ENCODE assay signal across 28 mouse cellular contexts in genomic region chr3:89221167-89221566, GRCm38 (mm10). TPM values are rescaled to one million over a fixed set of nuclear protein-coding genes. Genes with fewer than 3 reads are reported as not detected.
DNase-seq lines count a peak whose midpoint lies in the region; ATAC-seq and TF ChIP-seq lines count a peak whose summit lies in the region.
"Had no signal": no experiment of that assay in that cellular context is flagged by ENCODE, and none has a peak within 500 bp of the region (broad histone marks: within the 10 kb centered on the region; RNA-seq: fewer than 3 reads in every experiment).

No protein-coding gene starts in this region.

- peak overlapping the region; percentile 22; the same call in 1 of the 2 replicates for H3K27ac ChIP-seq in forebrain, embryonic 10.5 days
- no peak overlapping the region for H3K27ac ChIP-seq in forebrain, postnatal 0 days (ENCODE audit: low read depth, low read length)
- peak overlapping the region; percentile 18; the same call in 1 of the 2 replicates for H3K27ac ChIP-seq in hindbrain, embryonic 13.5 days
- H3K27ac ChIP-seq in hindbrain, postnatal 0 days = no peak overlapping the region
- 0 out of 2 replicates have a peak overlapping the region, but pooled peaks have one; percentile 8 for H3K27ac ChIP-seq in midbrain, embryonic 15.5 days
- no peak overlapping the region for H3K27ac ChIP-seq in midbrain, embryonic 16.5 days (ENCODE audit: low read length)
- 0 out of 2 replicates have a peak overlapping the region, but pooled peaks have one; percentile 18 for H3K27ac ChIP-seq in neural tube, embryonic 15.5 days (replicated peaks)
- H3K27ac ChIP-seq: heart, adult 2 months; heart, embryonic 13.5 days; hindbrain, embryonic 15.5 days; limb, embryonic 15.5 days; liver, embryonic 14.5 days; neural tube, embryonic 12.5 days had no signal

- DNase-seq in forebrain, embryonic 10.5 days (ENCODE audit: extremely low spot score, low spot score) = no peak
- no peak for DNase-seq in forebrain, postnatal 0 days
- DNase-seq in hindbrain, postnatal 0 days (ENCODE audit: low spot score) = no peak
- DNase-seq in urinary bladder, postnatal 14 days (ENCODE audit: low spot score) = no peak
- DNase-seq: adrenal gland, postnatal 10 days; cerebellum, adult 2 months; cerebellum, postnatal 36 days; gastrocnemius, postnatal 36 days; heart, adult 2 months; heart, postnatal 14 days; kidney, adult 9 months; kidney, postnatal 25 days; layer of hippocampus, postnatal 36 days; lung, embryonic 14.5 days; right cerebral cortex, adult 18-20 months; thymus, adult 18-20 months; thymus, postnatal 4 days had no signal

- no peak overlapping the region for H3K4me2 ChIP-seq in forebrain, postnatal 0 days (ENCODE audit: low read depth)
- no peak overlapping the region for H3K4me2 ChIP-seq in hindbrain, embryonic 13.5 days
- H3K4me2 ChIP-seq in hindbrain, postnatal 0 days (ENCODE audit: low read depth, low read length) = no peak overlapping the region
- no peak overlapping the region for H3K4me2 ChIP-seq in midbrain, embryonic 15.5 days
- no peak overlapping the region for H3K4me2 ChIP-seq in midbrain, embryonic 16.5 days (ENCODE audit: low read length)
- no peak overlapping the region for H3K4me2 ChIP-seq in neural tube, embryonic 15.5 days
- H3K4me2 ChIP-seq: heart, embryonic 13.5 days; hindbrain, embryonic 15.5 days; limb, embryonic 15.5 days; lung, embryonic 14.5 days; neural tube, embryonic 12.5 days had no signal

- H3K4me3 ChIP-seq in forebrain, embryonic 10.5 days = peak overlapping the region; percentile 13; the same call in 1 of the 2 replicates
- H3K4me3 ChIP-seq in forebrain, postnatal 0 days (ENCODE audit: low read depth, low read length) = no peak overlapping the region
- H3K4me3 ChIP-seq in hindbrain, embryonic 13.5 days = no peak overlapping the region
- H3K4me3 ChIP-seq in hindbrain, postnatal 0 days (ENCODE audit: low read length) = no peak overlapping the region
- H3K4me3 ChIP-seq in midbrain, embryonic 15.5 days = no peak overlapping the region
- H3K4me3 ChIP-seq in midbrain, embryonic 16.5 days (ENCODE audit: low read depth, low read length) = no peak overlapping the region
- no peak overlapping the region for H3K4me3 ChIP-seq in neural tube, embryonic 15.5 days (replicated peaks)
- H3K4me3 ChIP-seq: heart, adult 2 months; heart, embryonic 13.5 days; hindbrain, embryonic 15.5 days; limb, embryonic 15.5 days; neural tube, embryonic 12.5 days had no signal

- H3K9ac ChIP-seq in forebrain, postnatal 0 days = no peak overlapping the region
- 0 out of 2 replicates have a peak overlapping the region, but pooled peaks have one; percentile 13 for H3K9ac ChIP-seq in hindbrain, embryonic 13.5 days
- H3K9ac ChIP-seq in hindbrain, postnatal 0 days (replicated peaks; ENCODE audit: low read length) = no peak overlapping the region
- no peak overlapping the region for H3K9ac ChIP-seq in midbrain, embryonic 15.5 days
- H3K9ac ChIP-seq in midbrain, embryonic 16.5 days (ENCODE audit: low read depth, low read length) = no peak overlapping the region
- no peak overlapping the region for H3K9ac ChIP-seq in neural tube, embryonic 15.5 days (replicated peaks)
- H3K9ac ChIP-seq: heart, embryonic 13.5 days; hindbrain, embryonic 15.5 days; limb, embryonic 15.5 days; liver, embryonic 14.5 days; lung, embryonic 14.5 days; neural tube, embryonic 12.5 days had no signal

- no peak for ATAC-seq in forebrain, postnatal 0 days
- ATAC-seq in hindbrain, embryonic 13.5 days (ENCODE audit: low FRiP score) = no peak
- no peak for ATAC-seq in hindbrain, postnatal 0 days
- no peak for ATAC-seq in midbrain, embryonic 15.5 days (replicated peaks)
- ATAC-seq in midbrain, embryonic 16.5 days = no peak
- no peak for ATAC-seq in neural tube, embryonic 15.5 days (ENCODE audit: low FRiP score)
- ATAC-seq: activated CD4-positive, CD25-positive, alpha-beta regulatory T cell, adult 4 months; intestine, embryonic 16.5 days had no signal

- 69% methylated on average over 5 of the region's 5 CpGs for WGBS in forebrain, embryonic 10.5 days
- 58% methylated on average over 5 of the region's 5 CpGs for WGBS in forebrain, postnatal 0 days
- WGBS in hindbrain, embryonic 13.5 days = 67% methylated on average over 5 of the region's 5 CpGs
- 52% methylated on average over 5 of the region's 5 CpGs for WGBS in hindbrain, postnatal 0 days
- 70% methylated on average over 5 of the region's 5 CpGs for WGBS in midbrain, embryonic 15.5 days
- WGBS in midbrain, embryonic 16.5 days = 55% methylated on average over 5 of the region's 5 CpGs
- WGBS in neural tube, embryonic 15.5 days = 77% methylated on average over 5 of the region's 5 CpGs

- H3K9me3 ChIP-seq in forebrain, embryonic 10.5 days = no peaks in the 10 kb centered on the region
- H3K9me3 ChIP-seq in forebrain, postnatal 0 days (ENCODE audit: low read length) = no peaks in the 10 kb centered on the region
- no peaks in the 10 kb centered on the region for H3K9me3 ChIP-seq in hindbrain, embryonic 13.5 days
- no peaks in the 10 kb centered on the region for H3K9me3 ChIP-seq in hindbrain, postnatal 0 days (ENCODE audit: low read length)
- H3K9me3 ChIP-seq in midbrain, embryonic 15.5 days = no peaks in the 10 kb centered on the region
- no peaks in the 10 kb centered on the region for H3K9me3 ChIP-seq in midbrain, embryonic 16.5 days (replicated peaks; ENCODE audit: control insufficient read depth, low read length, poor library complexity, severe bottlenecking)
- no peaks in the 10 kb centered on the region for H3K9me3 ChIP-seq in neural tube, embryonic 15.5 days (replicated peaks)
- H3K9me3 ChIP-seq: heart, embryonic 13.5 days; hindbrain, embryonic 15.5 days; limb, embryonic 15.5 days; neural tube, embryonic 12.5 days had no signal

- peaks cover 91% of the 10 kb centered on the region for H3K36me3 ChIP-seq in forebrain, embryonic 10.5 days (replicated peaks)
- H3K36me3 ChIP-seq in forebrain, postnatal 0 days (ENCODE audit: insufficient read depth) = peaks cover 23% of the 10 kb centered on the region
- H3K36me3 ChIP-seq in hindbrain, embryonic 13.5 days = peaks cover 16% of the 10 kb centered on the region
- H3K36me3 ChIP-seq in hindbrain, postnatal 0 days (ENCODE audit: insufficient read depth, low read length) = no peaks in the 10 kb centered on the region
- H3K36me3 ChIP-seq in midbrain, embryonic 15.5 days (replicated peaks) = no peaks in the 10 kb centered on the region
- no peaks in the 10 kb centered on the region for H3K36me3 ChIP-seq in midbrain, embryonic 16.5 days (ENCODE audit: control insufficient read depth, insufficient read depth, low read length)
- no peaks in the 10 kb centered on the region for H3K36me3 ChIP-seq in neural tube, embryonic 15.5 days
- H3K36me3 ChIP-seq: hindbrain, embryonic 15.5 days had no signal

- peaks cover 94% of the 10 kb centered on the region for H3K4me1 ChIP-seq in forebrain, embryonic 10.5 days
- peaks cover 10% of the 10 kb centered on the region for H3K4me1 ChIP-seq in forebrain, postnatal 0 days (ENCODE audit: insufficient read depth)
- H3K4me1 ChIP-seq in hindbrain, embryonic 13.5 days (replicated peaks) = peaks cover 58% of the 10 kb centered on the region
- H3K4me1 ChIP-seq in hindbrain, postnatal 0 days (ENCODE audit: insufficient read depth, low read length) = peaks cover 12% of the 10 kb centered on the region; the same call in 1 of the 2 replicates
- peaks cover 46% of the 10 kb centered on the region for H3K4me1 ChIP-seq in midbrain, embryonic 15.5 days
- peaks cover 30% of the 10 kb centered on the region for H3K4me1 ChIP-seq in midbrain, embryonic 16.5 days (ENCODE audit: control insufficient read depth, insufficient read depth, low read length)
- peaks cover 30% of the 10 kb centered on the region for H3K4me1 ChIP-seq in neural tube, embryonic 15.5 days

- TF ChIP-seq CTCF in forebrain, postnatal 0 days (IDR thresholded peaks at IDR 0.05; ENCODE audit: low read depth) = no peak
- TF ChIP-seq CTCF in hindbrain, postnatal 0 days (IDR thresholded peaks at IDR 0.05; ENCODE audit: low read depth) = no peak

- H3K27me3 ChIP-seq in forebrain, embryonic 10.5 days (ENCODE audit: poor library complexity, severe bottlenecking) = peaks cover 10% of the 10 kb centered on the region
- H3K27me3 ChIP-seq in forebrain, postnatal 0 days (ENCODE audit: insufficient read depth, low read length) = no peaks in the 10 kb centered on the region
- no peaks in the 10 kb centered on the region for H3K27me3 ChIP-seq in hindbrain, embryonic 13.5 days
- no peaks in the 10 kb centered on the region for H3K27me3 ChIP-seq in hindbrain, postnatal 0 days (ENCODE audit: insufficient read depth, low read length)
- no peaks in the 10 kb centered on the region for H3K27me3 ChIP-seq in midbrain, embryonic 15.5 days (replicated peaks)
- no peaks in the 10 kb centered on the region for H3K27me3 ChIP-seq in midbrain, embryonic 16.5 days (ENCODE audit: control insufficient read depth, insufficient read depth, low read depth, low read length)
- H3K27me3 ChIP-seq in neural tube, embryonic 15.5 days (replicated peaks) = no peaks in the 10 kb centered on the region
- H3K27me3 ChIP-seq: hindbrain, embryonic 15.5 days; limb, embryonic 15.5 days; neural tube, embryonic 12.5 days had no signal

RNA-seq across cellular contexts. Expression of gene Mtx1, which starts 5.7 kb away (rescaled TPM):
- 227 and 242 TPM in 2 replicates for polyA plus RNA-seq in forebrain, embryonic 10.5 days (2016; fragmentation: Nextera tagmentation; extraction: Ambion mirVana)
- total RNA-seq in forebrain, postnatal 0 days (2014; rRNA removed) = 142 and 167 TPM in 2 replicates
- polyA plus RNA-seq in forebrain, postnatal 0 days (2015; fragmentation: Nextera tagmentation; extraction: Ambion mirVana) = 199 and 212 TPM in 2 replicates
- 161 and 166 TPM in 2 replicates for polyA plus RNA-seq in hindbrain, embryonic 13.5 days (2015; fragmentation: Nextera tagmentation; extraction: Ambion mirVana)
- 103 and 130 TPM in 2 replicates for total RNA-seq in hindbrain, postnatal 0 days (2014; rRNA removed)
- 186 TPM in 2 replicates for polyA plus RNA-seq in hindbrain, postnatal 0 days (2015; fragmentation: Nextera tagmentation; extraction: Ambion mirVana)
- polyA plus RNA-seq in midbrain, embryonic 15.5 days (2015; fragmentation: Nextera tagmentation; extraction: Ambion mirVana) = 159 and 161 TPM in 2 replicates
- 145 and 150 TPM in 2 replicates for polyA plus RNA-seq in midbrain, embryonic 16.5 days (2015; fragmentation: Nextera tagmentation; extraction: Ambion mirVana)
- polyA plus RNA-seq in neural tube, embryonic 15.5 days (2015; fragmentation: Nextera tagmentation; extraction: Ambion mirVana) = 159 and 171 TPM in 2 replicates

RNA-seq across cellular contexts. Expression of gene Thbs3, which starts 6.2 kb away (rescaled TPM):
- polyA plus RNA-seq in forebrain, embryonic 10.5 days (2016; fragmentation: Nextera tagmentation; extraction: Ambion mirVana) = 65.8 and 78.2 TPM in 2 replicates
- 53.6 and 74.1 TPM in 2 replicates for total RNA-seq in forebrain, postnatal 0 days (2014; rRNA removed)
- 31.1 and 42.8 TPM in 2 replicates for polyA plus RNA-seq in forebrain, postnatal 0 days (2015; fragmentation: Nextera tagmentation; extraction: Ambion mirVana)
- polyA plus RNA-seq in hindbrain, embryonic 13.5 days (2015; fragmentation: Nextera tagmentation; extraction: Ambion mirVana) = 53.5 and 60.7 TPM in 2 replicates
- total RNA-seq in hindbrain, postnatal 0 days (2014; rRNA removed) = 29.4 and 37.9 TPM in 2 replicates
- 36.8 and 37.2 TPM in 2 replicates for polyA plus RNA-seq in hindbrain, postnatal 0 days (2015; fragmentation: Nextera tagmentation; extraction: Ambion mirVana)
- 58.7 and 58.8 TPM in 2 replicates for polyA plus RNA-seq in midbrain, embryonic 15.5 days (2015; fragmentation: Nextera tagmentation; extraction: Ambion mirVana)
- 52.2 and 53.6 TPM in 2 replicates for polyA plus RNA-seq in midbrain, embryonic 16.5 days (2015; fragmentation: Nextera tagmentation; extraction: Ambion mirVana)
- 38.6 and 48.2 TPM in 2 replicates for polyA plus RNA-seq in neural tube, embryonic 15.5 days (2015; fragmentation: Nextera tagmentation; extraction: Ambion mirVana)

RNA-seq across cellular contexts. Expression of gene Muc1, which starts 7.7 kb away (rescaled TPM):
- 1.7 and 1.8 TPM in 2 replicates for polyA plus RNA-seq in forebrain, embryonic 10.5 days (2016; fragmentation: Nextera tagmentation; extraction: Ambion mirVana)
- total RNA-seq in forebrain, postnatal 0 days (2014; rRNA removed) = 1.3 and 1.6 TPM in 2 replicates
- polyA plus RNA-seq in forebrain, postnatal 0 days (2015; fragmentation: Nextera tagmentation; extraction: Ambion mirVana) = 0.27 and 0.35 TPM in 2 replicates
- polyA plus RNA-seq in hindbrain, embryonic 13.5 days (2015; fragmentation: Nextera tagmentation; extraction: Ambion mirVana) = 1.3 and 2.8 TPM in 2 replicates
- total RNA-seq in hindbrain, postnatal 0 days (2014; rRNA removed) = 1.9 TPM in 2 replicates
- polyA plus RNA-seq in hindbrain, postnatal 0 days (2015; fragmentation: Nextera tagmentation; extraction: Ambion mirVana) = 0.82 and 1.5 TPM in 2 replicates
- 0.93 and 1.3 TPM in 2 replicates for polyA plus RNA-seq in midbrain, embryonic 15.5 days (2015; fragmentation: Nextera tagmentation; extraction: Ambion mirVana)
- 0.57 and 1.5 TPM in 2 replicates for polyA plus RNA-seq in midbrain, embryonic 16.5 days (2015; fragmentation: Nextera tagmentation; extraction: Ambion mirVana)
- 0.56 and 0.79 TPM in 2 replicates for polyA plus RNA-seq in neural tube, embryonic 15.5 days (2015; fragmentation: Nextera tagmentation; extraction: Ambion mirVana)

RNA-seq across cellular contexts. Expression of gene Gba, which starts 18.4 kb away (rescaled TPM):
- 34.2 and 34.7 TPM in 2 replicates for polyA plus RNA-seq in forebrain, embryonic 10.5 days (2016; fragmentation: Nextera tagmentation; extraction: Ambion mirVana)
- total RNA-seq in forebrain, postnatal 0 days (2014; rRNA removed) = 46.9 and 51.1 TPM in 2 replicates
- polyA plus RNA-seq in forebrain, postnatal 0 days (2015; fragmentation: Nextera tagmentation; extraction: Ambion mirVana) = 40.4 and 41.7 TPM in 2 replicates
- polyA plus RNA-seq in hindbrain, embryonic 13.5 days (2015; fragmentation: Nextera tagmentation; extraction: Ambion mirVana) = 47.9 TPM in 2 replicates
- total RNA-seq in hindbrain, postnatal 0 days (2014; rRNA removed) = 62.5 and 77.4 TPM in 2 replicates
- 45.8 and 46.8 TPM in 2 replicates for polyA plus RNA-seq in hindbrain, postnatal 0 days (2015; fragmentation: Nextera tagmentation; extraction: Ambion mirVana)
- 50.3 and 51.0 TPM in 2 replicates for polyA plus RNA-seq in midbrain, embryonic 15.5 days (2015; fragmentation: Nextera tagmentation; extraction: Ambion mirVana)
- 46.4 and 49.0 TPM in 2 replicates for polyA plus RNA-seq in midbrain, embryonic 16.5 days (2015; fragmentation: Nextera tagmentation; extraction: Ambion mirVana)
- 45.5 and 47.9 TPM in 2 replicates for polyA plus RNA-seq in neural tube, embryonic 15.5 days (2015; fragmentation: Nextera tagmentation; extraction: Ambion mirVana)

RNA-seq across cellular contexts. Expression of gene Krtcap2, which starts 24.6 kb away (rescaled TPM):
- 260 and 275 TPM in 2 replicates for polyA plus RNA-seq in forebrain, embryonic 10.5 days (2016; fragmentation: Nextera tagmentation; extraction: Ambion mirVana)
- 67.0 and 68.1 TPM in 2 replicates for total RNA-seq in forebrain, postnatal 0 days (2014; rRNA removed)
- 221 and 244 TPM in 2 replicates for polyA plus RNA-seq in forebrain, postnatal 0 days (2015; fragmentation: Nextera tagmentation; extraction: Ambion mirVana)
- polyA plus RNA-seq in hindbrain, embryonic 13.5 days (2015; fragmentation: Nextera tagmentation; extraction: Ambion mirVana) = 205 and 209 TPM in 2 replicates
- 74.9 and 111 TPM in 2 replicates for total RNA-seq in hindbrain, postnatal 0 days (2014; rRNA removed)
- polyA plus RNA-seq in hindbrain, postnatal 0 days (2015; fragmentation: Nextera tagmentation; extraction: Ambion mirVana) = 250 and 268 TPM in 2 replicates
- polyA plus RNA-seq in midbrain, embryonic 15.5 days (2015; fragmentation: Nextera tagmentation; extraction: Ambion mirVana) = 177 and 185 TPM in 2 replicates
- 195 TPM in 2 replicates for polyA plus RNA-seq in midbrain, embryonic 16.5 days (2015; fragmentation: Nextera tagmentation; extraction: Ambion mirVana)
- polyA plus RNA-seq in neural tube, embryonic 15.5 days (2015; fragmentation: Nextera tagmentation; extraction: Ambion mirVana) = 221 and 222 TPM in 2 replicates

Comparison
In these comparisons a context has a peak if more than half of its experiments do, and no peak if none do; other contexts are left out.
1. H3K27ac ChIP-seq: peak in forebrain, embryonic 10.5 days (single experiment), hindbrain, embryonic 13.5 days (single experiment), midbrain, embryonic 15.5 days (single experiment) and neural tube, embryonic 15.5 days (single experiment); none in forebrain, postnatal 0 days (single experiment), hindbrain, postnatal 0 days (single experiment) and midbrain, embryonic 16.5 days (single experiment).